Mouse (Mus musculus): ENCODE measurements around the gene Ptprd. TPM values are rescaled to one million over a fixed set of nuclear protein-coding genes. Genes with fewer than 3 reads are reported as not detected.

The Ptprd gene
- total RNA-seq, 2 experiments from 2014 or later: 164 to 180 TPM

- no peak for DNase-seq
These were observed 1330.2 kb downstream of the Ptprd start for GRCm38 (mm10) chr4:76881610-76882009.

- no peak for DNase-seq
These were observed 1340.8 kb downstream of the Ptprd start for GRCm38 (mm10) chr4:76870971-76871370.

GRCm38 (mm10) chr4:76865585-76865984 lies 1346.2 kb downstream of the Ptprd start:
- DNase-seq: no peak

- DNase-seq: no peak
These were observed 1365.5 kb downstream of the Ptprd start for GRCm38 (mm10) chr4:76846265-76846664.

GRCm38 (mm10) chr4:76839016-76839415 lies 1372.7 kb downstream of the Ptprd start:
- DNase-seq: no peak

GRCm38 (mm10) chr4:76812138-76812537 lies 1399.6 kb downstream of the Ptprd start:
- DNase-seq: no peak

GRCm38 (mm10) chr4:76802708-76803107 lies 1409.1 kb downstream of the Ptprd start:
- DNase-seq: peak; percentile 22 to 23

- DNase-seq: no peak
These were observed 1413.5 kb downstream of the Ptprd start for GRCm38 (mm10) chr4:76798010-76799007.

GRCm38 (mm10) chr4:76785389-76785788 lies 1426.4 kb downstream of the Ptprd start:
- no peak for DNase-seq

- DNase-seq: no peak
These were observed 1432.1 kb downstream of the Ptprd start for GRCm38 (mm10) chr4:76779558-76780124.

GRCm38 (mm10) chr4:76766918-76767317 lies 1444.8 kb downstream of the Ptprd start:
- DNase-seq: no peak

- DNase-seq: no peak
These were observed 1445.3 kb downstream of the Ptprd start for GRCm38 (mm10) chr4:76766429-76766828.

GRCm38 (mm10) chr4:76750709-76751108 lies 1461.1 kb downstream of the Ptprd start:
- no peak for DNase-seq

GRCm38 (mm10) chr4:76735831-76736230 lies 1475.9 kb downstream of the Ptprd start:
- no peak for DNase-seq

- DNase-seq: no peak
These were observed 1536.0 kb downstream of the Ptprd start for GRCm38 (mm10) chr4:76675726-76676125.

GRCm38 (mm10) chr4:76673224-76673623 lies 1538.5 kb downstream of the Ptprd start:
- peak in 1 of 2 experiments; percentile 13 for DNase-seq

- no peak for DNase-seq
These were observed 1539.1 kb downstream of the Ptprd start for GRCm38 (mm10) chr4:76672653-76673052.

GRCm38 (mm10) chr4:76661725-76662124 lies 1550.0 kb downstream of the Ptprd start:
- DNase-seq: no peak

- no peak for DNase-seq
These were observed 1551.6 kb downstream of the Ptprd start for GRCm38 (mm10) chr4:76660146-76660545.

GRCm38 (mm10) chr4:76656734-76657133 lies 1555.0 kb downstream of the Ptprd start:
- DNase-seq: no peak

GRCm38 (mm10) chr4:76652971-76653370 lies 1558.8 kb downstream of the Ptprd start:
- no peak for DNase-seq

- no peak for DNase-seq
These were observed 1590.0 kb downstream of the Ptprd start for GRCm38 (mm10) chr4:76621740-76622139.

- DNase-seq: no peak
These were observed 1595.1 kb downstream of the Ptprd start for GRCm38 (mm10) chr4:76616614-76617013.

GRCm38 (mm10) chr4:76608246-76608645 lies 1603.5 kb downstream of the Ptprd start:
- no peak for DNase-seq

Data from layer of hippocampus, postnatal 36 days (tissue).